Mouse (Mus musculus) megakaryocyte-erythroid progenitor cell, adult 5-6 weeks (primary cell): ENCODE results near the gene Kif5c. TPM values are rescaled to one million over a fixed set of nuclear protein-coding genes. Genes with fewer than 3 reads are reported as not detected.

Experiments
- ATAC-seq: replicated peaks from 2 replicates; pipeline ENCODE4 v1.8.0; 2016; ENCODE audit warnings: mild to moderate bottlenecking, inconsistent platforms; ENCODE audit not compliant: severe bottlenecking, poor library complexity, low FRiP score, low TSS enrichment
- total RNA-seq, 2 experiments: library from RNA; stranded (forward) in 1 of 2; stranded (reverse) in 1 of 2; fragments of 200-1000, 215-1000 nt in 1 of 2; fragments of >200 nt in 1 of 2; fragmentation: Nextera tagmentation in 1 of 2; gene quantifications; 2 replicates each; pipeline ENCODE4 v1.2.3; 2014 to 2017

Gene Kif5c
- 0.09 and 0.74 TPM in 2 replicates for total RNA-seq (2014; fragmentation: Nextera tagmentation)
- 2.0 TPM in 1 of 2 replicates, not detected in the other for total RNA-seq (2017)

DNA sequence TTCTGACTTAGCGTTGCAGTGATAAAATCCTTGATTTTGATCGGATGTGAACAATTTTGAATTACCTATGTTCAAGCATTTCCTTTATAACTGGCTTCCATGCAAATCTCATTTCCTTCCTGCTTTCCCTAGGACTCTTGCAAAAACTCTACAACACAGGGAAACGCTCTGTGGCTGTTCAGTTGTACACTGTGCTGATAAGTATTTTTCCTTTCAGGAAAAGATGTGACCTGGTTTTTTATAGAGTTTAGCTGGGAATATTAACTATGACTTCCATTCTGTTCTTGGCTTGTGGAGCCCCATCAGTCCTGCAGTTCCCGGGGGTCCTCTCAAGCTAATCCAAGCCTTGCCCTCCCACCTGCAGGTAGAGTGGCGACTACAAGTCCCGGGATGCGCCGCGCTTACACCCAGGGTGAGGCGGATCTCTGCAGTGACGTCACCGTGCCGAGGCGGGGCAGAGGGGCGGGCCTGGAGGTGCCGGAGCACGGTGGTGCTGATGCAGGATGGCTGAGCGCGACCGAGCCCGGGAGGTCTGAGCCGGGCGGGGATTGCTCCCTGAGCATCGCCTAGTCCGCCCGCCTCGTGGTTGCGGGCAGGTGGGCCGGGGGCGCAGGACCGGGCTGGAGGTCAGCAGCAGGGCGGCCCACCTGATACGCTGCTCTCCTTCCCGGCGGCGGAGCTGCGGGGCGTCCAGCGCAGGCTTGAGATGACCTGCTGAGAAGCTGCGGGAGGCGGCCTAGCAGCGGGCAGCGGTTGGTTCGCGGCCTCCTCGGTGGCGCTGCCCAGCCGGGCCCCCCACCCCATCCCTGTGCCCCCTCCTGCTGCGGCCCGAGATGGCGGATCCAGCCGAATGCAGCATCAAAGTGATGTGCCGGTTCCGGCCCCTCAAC is at the start of gene Kif5c:
Gene Kif5c (plus strand): TSS at position 470 of the 890 bp plus-strand sequence.
- ATAC-seq, result peak; percentile 100

DNA sequence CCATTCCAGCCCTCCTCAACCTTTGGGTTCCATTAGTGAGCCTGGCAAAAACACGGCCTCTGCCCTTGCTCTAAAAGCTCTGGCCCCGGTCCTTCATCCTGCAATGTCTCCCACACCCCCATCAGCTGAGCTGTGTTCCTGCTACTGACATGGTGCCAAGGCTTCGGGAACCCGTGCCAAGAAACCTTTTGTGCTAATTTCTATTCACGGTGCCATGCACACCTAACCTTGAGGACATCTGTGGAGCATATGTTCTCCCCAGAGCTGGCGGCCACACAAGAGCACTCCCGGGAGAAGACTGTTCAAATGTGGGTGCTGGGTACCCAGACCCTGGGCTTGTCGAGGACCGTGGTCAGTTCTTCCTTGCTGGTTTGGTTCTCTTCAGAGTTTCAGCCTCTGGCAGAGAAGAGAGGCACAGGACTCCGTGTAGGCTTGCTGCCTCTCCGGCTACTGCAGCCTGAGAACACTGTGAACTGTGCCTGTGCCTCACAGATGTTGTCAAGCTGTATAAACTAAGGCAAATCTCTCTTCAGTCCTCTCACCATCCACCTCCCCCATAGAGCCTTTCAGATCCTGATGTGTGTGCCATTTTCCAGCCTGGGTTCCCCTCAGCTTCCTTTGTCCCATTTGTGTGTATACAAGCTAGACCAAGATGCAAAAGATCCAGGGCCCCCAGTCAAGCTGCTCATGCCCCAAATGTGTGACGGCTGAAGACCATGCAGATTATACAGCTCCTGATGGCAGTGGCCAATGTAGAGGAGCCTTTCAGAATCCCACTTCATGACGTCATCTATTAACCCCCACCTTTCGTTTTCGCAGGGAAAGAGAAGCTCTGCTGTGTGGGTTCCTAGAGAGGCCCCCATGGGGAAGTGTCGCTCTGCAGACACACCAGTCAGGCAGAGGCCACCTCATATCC is 49.0 kb upstream of the Kif5c start:
- ATAC-seq, result no peak

DNA sequence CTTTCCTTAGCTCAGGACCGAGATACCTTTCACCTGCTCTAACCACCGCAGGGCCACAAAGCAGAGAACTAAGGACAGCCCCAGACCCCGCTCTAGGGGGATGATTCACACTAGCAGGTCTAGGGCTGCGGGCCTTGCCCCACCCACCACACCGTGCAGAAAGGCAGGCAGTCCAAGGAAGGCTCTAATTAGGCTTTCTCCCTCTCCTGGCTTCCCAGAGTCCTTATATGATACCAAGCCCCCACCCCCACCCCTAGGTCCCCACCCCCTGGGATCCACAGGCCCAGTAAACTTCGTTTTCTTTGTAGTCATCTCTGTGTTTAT is 48.4 kb upstream of the Kif5c start:
- no peak for ATAC-seq

DNA sequence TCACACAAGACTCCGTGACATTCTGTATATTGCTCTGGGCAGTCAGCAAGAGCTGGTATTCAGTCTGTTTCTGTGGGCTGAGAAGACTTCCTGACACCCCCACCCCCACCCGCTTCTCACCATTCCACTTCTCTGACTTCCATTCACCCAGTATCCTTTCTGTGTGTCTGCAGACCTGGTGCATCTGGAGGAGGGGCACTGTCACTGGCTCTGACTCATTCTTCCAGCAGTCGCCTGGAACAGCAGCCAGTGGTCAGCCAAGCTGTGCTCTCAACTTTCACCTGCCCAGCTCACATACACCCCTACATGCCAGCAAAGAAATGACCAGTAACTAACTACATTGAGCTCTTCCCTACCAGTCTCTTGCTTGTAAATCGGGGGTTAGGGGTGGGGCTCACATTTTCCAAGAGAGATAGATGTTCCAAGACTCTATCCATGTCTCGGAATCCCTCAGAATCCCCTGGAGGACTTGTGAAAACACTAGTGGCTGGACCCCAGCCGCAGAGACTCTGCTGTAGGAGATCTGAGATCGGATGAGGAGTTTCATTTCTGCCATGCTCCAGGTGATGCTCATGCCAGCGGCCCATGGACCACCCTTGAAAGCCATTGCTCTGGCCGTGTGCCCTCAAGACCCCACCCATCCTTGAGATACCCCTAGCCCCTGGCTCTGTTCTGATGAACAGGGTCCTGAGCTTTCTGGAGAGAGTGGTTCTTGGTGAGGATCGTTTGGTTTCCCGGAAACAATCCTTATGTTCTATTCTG is 47.8 kb upstream of the Kif5c start:
- no peak for ATAC-seq

DNA sequence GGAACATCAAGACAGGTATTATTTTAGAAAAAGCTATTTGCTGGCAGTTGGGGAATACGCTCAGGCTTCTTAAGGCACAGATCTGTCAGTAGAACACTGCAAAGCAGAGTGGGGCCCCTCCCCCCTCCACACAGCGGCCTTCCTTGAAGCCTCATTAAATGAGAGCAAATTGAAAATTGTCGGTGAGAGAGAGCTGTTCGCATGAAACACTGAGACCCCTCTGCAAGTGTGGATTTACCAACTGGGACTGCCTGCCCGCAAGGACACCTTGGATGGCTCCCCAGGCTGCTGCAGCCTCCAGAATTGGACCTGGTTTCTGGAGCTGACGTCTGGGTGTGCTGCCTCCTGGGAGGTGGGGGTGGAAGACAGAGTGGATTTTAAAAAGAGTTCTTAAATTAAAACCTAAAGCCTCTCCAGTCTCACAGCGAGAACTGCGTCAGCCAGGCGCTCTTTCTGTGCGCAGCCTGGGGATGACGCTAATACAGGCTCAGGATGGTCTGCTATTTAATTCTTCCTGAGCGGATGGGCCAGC is 46.9 kb upstream of the Kif5c start:
- no peak for ATAC-seq

DNA sequence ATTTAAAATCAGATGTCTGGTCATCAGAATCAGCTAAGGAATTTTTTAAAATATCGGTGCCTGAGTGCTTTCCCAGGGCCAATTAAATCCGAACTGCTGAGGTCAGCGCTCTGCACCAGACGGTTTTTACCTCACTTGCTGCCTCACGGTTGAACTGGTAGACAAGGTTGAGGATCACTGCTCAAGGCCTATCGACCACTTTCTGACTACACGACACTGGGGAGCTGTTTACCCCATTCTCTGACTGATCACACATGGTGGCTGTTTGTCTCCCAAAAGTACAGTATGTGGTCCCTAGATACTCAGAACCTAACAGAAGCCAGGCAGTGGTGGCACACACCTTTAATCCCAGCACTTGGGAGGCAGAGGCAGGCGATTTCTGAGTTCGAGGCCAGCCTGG is 46.4 kb upstream of the Kif5c start:
- no peak for ATAC-seq

DNA sequence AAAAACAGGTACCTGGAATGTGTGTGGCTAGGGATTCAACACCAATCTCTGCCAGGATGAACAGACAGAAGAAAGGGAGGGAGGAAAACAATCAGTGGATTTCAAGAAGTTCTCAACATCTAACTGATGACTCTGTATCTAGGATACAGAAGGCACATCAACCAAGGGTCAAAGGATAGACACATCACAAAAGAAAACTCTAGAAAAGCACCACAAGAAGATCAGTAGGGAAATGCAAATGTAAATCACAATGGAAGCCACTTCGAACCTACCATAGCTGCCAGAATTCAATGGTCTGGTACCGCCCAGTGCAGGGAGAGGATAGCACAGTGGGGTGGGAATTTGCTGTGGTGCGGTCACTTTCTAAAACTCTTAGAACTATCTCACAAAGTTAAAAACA is 45.8 kb upstream of the Kif5c start:
- no peak for ATAC-seq

DNA sequence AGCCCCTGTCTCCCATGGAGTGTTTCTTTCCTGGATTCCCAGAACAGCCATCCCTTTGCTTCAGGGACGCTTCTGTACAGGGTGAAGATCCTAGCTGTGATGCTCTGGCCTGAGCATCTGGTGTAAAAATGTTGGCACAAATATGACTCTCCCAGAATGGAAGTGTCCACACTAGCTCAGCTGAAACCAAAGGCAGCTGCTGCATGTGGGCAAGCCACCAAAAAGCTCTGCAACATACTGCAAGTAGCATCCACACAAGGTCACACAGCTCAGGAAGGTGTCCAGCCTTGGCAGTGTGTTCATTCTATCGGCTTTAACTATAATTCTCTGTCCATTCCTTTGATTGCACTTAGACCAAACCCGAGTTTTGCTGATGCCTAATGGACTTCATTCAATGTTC is 38.5 kb upstream of the Kif5c start:
- no peak for ATAC-seq

DNA sequence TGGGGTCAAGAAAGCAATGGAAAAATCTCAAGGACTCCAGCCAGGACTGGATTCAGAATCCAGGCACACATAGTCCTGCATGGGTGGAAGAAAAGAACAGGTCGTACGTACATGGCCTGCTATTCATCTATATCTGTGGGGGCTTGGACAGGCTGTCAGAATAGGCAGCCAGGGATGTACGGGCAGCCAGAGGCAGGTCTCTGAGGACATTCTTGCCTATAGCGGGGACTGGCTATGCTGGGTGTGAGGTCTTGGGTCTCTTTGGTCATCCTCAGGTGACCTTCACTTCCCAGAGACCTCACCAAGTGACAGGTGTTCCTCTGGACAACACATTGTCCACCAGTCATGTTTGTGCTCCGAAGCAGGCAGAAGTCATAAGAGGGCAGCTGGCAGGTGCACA is 36.6 kb upstream of the Kif5c start:
- no peak for ATAC-seq

DNA sequence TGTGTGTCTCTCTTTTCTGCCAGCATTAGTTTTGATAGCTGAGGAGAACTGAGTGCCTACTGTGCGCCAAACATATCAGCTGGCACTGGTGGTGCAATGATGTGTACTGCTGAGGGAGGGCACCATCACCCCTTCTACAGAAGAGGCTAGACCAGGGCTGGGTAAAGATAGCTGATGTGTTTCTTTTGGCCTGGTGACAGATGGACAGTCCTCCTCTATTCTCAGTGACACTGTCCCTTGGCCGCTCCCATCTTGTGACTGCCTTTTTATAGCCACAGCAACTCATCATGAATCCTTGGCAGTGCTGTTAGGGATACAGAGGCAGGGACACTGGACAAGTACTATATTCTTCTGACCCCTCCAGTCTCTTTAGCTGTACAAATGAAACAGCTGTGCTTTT is 35.8 kb upstream of the Kif5c start:
- no peak for ATAC-seq

DNA sequence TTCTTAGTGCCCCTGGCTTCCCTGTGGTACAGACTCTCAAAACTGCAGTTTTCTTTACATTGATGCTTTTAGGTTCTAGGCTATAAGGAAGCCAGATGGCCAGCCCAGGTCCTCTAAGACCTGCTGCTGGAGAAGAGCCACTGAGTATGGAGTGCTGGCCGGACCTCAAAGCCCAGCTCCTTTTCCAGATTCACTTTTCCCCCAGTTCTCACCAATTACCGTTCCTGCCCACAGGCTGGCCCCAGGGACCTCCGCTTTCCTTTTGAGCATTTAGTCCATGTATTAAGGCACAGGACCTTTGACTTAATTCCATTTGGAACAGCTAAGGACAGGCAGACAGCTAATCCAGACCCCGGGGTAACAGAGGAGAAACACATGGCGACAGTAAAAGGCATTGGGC is 28.6 kb upstream of the Kif5c start:
- no peak for ATAC-seq

DNA sequence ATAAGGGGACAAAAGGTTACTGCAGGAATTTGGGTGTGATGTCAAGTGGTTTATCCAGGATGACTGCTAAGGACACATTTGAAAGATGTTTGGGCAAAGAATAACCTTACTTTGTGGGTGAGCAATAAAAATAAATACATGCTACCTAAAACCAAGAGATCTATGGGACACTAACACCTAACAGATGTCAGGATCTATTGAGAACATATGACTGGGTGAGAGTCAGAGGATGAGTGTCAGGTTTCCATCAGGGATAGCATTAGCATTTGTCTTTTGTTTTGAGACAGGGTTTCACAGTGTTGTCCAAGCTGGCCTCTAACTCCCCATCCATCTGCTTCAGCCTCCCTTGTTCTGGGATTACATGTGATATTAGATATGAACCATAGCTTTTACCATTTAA is 26.2 kb upstream of the Kif5c start:
- ATAC-seq, result no peak

DNA sequence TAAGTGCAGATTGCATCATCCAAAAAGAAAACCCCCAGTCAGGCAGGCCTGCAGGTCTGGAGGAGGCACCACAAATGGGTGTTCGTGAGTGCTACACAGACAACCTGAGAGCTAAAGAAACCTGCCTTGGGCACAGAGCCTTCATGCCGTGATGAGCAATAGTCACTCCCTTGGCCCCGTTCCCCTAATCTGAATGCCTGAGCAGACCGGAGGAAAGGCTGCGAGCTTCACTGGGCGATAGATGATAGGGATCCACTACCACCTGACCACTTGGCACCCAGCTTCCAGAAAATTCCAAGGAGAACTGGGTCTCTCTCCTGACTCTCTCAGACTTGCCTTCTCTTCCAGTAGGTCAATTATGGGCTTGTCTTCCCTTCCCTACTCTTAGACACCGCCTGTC is 24.2 kb upstream of the Kif5c start:
- ATAC-seq, result no peak

DNA sequence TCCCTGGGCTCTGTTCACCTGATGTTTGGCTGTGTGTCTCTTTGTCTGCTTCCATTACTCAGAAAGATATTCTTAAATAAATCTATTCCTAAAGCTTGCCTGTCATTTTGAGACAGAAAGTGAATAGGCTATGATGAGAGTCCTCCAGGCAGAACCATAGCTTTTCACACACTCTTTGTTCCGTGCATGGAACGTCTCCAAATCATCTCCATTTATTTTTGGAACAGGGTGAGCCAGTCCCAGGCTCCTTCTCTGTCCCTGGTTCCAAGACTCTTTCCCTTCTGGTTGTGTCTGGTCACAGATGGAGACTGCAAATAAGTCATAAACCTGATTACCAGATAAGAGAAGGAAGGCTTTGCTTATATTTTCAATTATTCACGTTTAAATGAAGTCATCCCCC is 22.8 kb upstream of the Kif5c start:
- no peak for ATAC-seq

DNA sequence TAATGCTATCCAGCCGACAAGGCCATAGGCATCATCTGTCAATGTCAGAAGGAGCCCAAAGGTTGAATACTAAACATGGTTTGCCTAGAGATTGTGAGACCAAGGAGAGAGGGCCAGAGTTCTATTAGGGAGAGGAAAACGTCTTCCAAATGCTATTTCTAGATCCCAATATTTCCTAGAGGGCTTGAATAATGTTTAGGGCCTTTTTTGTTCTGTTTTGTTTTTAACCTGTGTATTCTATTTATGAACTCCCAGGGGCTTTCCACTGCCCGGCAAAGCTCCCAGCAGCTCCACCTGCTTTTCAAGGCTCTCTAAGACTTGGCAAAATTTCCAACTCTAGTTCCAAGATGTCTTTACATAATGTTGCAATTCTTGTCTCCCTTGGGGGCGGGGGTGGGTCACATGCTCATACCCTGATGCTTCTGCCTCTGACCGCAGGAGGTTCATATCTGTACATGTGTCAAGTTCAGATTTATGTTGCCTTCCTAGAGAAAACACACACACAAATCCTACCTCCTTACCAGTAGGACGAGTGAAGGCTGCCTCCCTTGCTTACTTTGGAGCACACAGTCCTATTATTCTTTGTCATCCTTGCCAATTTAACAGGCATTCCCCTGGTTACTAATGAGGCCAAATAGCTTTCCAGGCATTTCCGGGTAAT is 18.9 kb upstream of the Kif5c start:
- ATAC-seq, result no peak

DNA sequence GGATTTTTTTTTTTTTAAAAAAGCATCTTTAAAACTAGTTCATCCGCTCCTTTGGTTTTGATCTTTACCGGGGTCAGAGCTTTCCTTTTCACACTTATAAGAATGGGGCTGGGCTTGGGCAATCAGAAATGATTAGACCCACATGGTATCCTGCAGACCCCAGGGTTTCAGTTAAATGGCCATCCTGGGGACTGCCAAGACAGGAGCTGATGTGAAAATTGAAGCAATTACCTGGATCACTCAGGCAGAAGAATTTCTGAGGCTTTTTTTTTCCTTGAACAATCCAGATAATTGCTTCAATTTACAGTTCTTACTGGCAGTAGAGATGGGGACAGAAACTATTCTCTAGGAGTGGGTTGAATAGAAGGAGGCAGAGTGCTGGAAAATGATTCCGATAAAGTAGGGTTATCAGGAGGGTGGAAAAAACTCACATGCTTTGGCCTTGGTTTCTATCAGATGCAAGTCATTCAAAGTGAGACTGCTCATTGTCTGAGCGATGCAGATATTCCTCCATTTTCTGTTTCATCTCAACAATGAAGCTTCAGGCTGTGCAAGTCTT is 16.2 kb upstream of the Kif5c start:
- ATAC-seq, result no peak

DNA sequence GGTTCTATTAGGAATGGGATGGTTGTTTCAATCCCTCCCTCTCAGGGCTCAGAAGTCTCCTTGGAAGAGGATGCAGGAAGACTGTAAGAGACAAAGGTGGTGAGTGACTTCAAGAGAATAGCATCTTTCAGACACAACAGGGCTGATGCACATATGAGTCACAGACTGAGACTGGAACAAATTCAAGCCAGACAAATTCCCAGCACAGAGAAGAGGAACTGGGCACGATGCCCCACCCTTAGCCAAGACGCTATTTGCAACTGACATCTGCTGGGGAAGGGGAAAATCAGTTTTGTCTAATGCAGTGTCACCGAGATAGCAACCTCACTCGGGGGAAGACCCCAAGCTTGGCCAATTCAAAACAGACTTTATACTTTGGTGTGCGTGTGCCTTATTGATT is 9.5 kb upstream of the Kif5c start:
- ATAC-seq, result no peak

DNA sequence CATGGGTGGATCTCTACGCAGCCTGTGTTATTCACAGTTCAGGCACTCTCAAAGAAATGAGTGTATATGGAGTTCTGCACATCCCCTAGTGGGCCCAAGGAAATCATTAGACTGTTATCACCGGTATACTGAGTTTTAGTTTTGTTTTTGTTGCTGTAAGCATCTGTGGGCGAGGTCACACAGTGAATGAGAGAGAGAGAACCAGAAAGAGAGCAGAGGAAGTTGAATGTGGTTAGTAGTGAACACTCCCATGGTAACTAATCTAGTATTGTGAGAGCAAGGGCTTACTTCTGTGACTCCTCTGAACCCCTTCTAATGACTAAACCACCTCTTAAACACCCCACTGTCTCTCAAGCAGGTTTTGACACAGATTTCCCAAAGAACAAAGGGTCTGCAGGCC is 2.3 kb upstream of the Kif5c start:
- ATAC-seq, result no peak
